Mouse (Mus musculus) WW6 (cell line): ENCODE measurements around the gene Coa5.

Experiments used
- DNase-seq: peaks from one replicate; pipeline ENCODE4 v3.0.0-alpha.2; 2013; ENCODE audit warnings: low read depth, low spot score

Coa5 gene

DNA sequence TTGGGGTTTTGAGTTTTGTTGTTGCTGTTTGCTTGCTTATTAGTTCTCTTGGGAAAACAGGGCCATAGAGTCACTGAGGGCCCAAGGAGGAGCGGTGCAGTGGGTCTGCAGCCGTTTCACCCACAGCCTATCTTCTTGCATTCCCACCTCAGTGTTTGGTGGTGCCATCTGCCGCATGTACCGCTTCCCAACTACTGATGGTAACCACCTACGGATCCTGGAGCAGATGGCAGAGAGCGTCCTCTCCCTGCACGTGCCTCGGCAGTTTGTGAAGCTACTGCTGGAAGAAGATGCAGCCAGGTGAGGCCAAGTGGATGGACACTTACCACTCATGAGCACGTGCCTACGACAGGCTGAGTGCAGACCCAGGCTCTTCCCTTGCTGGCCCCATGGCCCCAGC is 61.8 kb downstream of the Coa5 start:
- no peak for DNase-seq
